Mouse (Mus musculus) retina, embryonic 14.5 days (tissue): ENCODE measurements around the gene Nudt10.
"Not testable (repeated sequence)": the region's sequence is repeated elsewhere in the genome, so short reads cannot be mapped to it uniquely, and the experiment has no call there.

ENCODE experiments used
- DNase-seq: peaks from one replicate; pipeline ENCODE4 v3.0.0-alpha.2; 2015; ENCODE audit warnings: low spot score

Gene Nudt10

DNA sequence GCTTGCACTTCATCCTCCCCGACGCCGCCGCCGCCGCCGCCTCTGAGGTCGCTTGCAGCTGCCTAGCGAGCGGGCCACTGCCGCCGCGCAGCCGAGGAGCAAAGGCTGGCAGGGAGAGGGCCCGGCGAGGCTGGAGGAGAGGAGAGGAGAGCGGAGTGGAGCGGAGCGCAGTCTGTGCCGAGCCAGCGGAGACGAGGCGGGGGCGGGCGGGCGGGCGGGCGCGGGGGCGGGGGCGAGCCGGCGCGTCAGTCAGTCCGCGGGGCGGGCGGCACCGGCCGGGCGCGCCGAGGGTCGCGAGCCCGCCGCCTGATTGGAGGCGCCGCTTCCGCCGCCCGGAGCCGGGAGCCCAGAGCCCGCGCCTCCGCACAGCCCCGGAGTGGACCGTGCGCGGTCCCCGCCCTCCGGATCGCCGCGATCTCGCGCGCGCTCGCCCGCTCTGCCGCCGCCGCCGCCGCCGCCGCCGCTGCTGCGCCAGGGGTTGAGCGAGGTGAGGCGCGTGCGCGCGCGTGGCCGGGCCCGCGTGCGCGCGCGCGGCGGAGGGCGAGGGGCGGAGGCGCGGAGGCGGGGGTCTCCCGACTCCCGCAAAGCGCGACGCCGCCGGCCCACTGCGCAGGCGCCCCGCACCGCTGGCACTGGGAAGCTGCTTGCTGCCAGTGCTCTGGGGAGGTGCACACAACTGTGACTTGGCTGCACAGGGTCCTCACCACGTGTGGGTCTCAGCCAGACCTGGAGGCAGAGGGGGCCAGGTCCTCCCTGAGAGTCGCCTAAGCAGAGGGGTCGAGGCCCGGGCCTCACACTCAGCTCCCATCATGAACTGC, at the start of gene Nudt10:
Gene Nudt10, minus strand, starts transcription at position 193 of the 818 bp plus-strand sequence.
- not testable (repeated sequence) for DNase-seq

DNA sequence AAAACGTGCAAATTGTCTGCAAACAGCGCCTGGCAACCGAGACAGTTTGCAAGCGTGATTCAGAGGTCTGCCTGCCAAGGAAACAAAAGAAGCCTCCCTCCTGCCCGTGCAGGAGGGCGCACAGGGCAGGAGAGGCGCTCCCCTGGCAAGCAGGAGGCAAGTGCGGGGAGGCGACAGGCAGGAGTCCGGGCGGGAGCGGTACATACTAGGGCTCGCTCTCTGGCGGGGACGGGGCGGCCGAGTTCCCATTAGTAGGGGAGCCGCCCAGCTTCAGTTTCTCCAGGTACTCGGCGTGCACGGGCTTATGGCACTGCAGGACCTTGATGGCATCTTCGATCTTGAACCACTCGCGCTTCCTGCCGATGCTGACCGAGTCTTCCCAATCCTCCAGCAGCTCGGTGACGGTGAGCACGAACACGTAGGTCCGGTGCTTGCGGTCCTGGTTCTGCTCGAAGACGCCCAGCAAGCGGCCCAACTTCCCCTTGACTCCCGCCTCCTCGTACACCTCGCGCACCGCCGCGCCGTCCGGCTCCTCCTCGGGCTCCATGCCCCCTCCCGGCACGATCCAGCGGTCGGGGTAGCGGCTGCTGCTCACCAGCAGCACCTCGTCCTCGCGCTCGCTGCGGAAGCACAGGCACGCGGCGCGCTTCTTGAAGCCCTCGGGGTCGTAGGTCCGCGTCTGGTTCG, 536 bp downstream of the Nudt10 start:
- not testable (repeated sequence) for DNase-seq

DNA sequence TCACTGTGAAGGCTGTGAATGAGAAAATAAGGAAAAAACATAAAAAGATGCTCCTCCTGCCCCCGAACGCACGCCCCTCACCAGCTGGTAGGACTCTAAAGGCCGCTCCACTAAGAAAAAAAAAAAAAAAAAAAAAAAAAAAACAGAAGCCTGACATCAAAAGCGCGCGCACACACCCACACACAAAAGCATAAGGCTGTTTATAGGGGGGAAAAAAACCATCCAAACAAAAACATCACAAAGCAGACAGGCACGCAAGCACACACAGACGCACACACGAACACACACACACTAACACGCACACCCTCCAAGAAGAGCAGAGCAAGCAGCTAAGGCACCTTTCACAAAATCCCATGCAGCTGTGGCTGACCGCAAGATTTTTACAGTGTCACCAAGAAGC, 1.1 kb downstream of the Nudt10 start:
- DNase-seq, result peak; percentile 3
